Mouse (Mus musculus) common myeloid progenitor, adult 5-6 weeks (primary cell): ENCODE results near the gene Ccdc155. TPM values are rescaled to one million over a fixed set of nuclear protein-coding genes. Genes with fewer than 3 reads are reported as not detected.
"Not testable (repeated sequence)": the region's sequence is repeated elsewhere in the genome, so short reads cannot be mapped to it uniquely, and the experiment has no call there.

Experiments
- ATAC-seq: replicated peaks from 2 replicates; pipeline ENCODE4 v1.8.0; 2016; ENCODE audit warnings: low read depth, mild to moderate bottlenecking, moderate TSS enrichment, inconsistent platforms; ENCODE audit not compliant: poor library complexity, severe bottlenecking
- total RNA-seq: library from RNA; stranded (forward); fragments of 200-1000, 187-1606 nt; gene quantifications from 2 replicates; pipeline ENCODE4 v1.2.3, GENCODE M21; 2017

Ccdc155 gene
- total RNA-seq, 1 experiment from 2014 or later = 0.18 TPM

DNA sequence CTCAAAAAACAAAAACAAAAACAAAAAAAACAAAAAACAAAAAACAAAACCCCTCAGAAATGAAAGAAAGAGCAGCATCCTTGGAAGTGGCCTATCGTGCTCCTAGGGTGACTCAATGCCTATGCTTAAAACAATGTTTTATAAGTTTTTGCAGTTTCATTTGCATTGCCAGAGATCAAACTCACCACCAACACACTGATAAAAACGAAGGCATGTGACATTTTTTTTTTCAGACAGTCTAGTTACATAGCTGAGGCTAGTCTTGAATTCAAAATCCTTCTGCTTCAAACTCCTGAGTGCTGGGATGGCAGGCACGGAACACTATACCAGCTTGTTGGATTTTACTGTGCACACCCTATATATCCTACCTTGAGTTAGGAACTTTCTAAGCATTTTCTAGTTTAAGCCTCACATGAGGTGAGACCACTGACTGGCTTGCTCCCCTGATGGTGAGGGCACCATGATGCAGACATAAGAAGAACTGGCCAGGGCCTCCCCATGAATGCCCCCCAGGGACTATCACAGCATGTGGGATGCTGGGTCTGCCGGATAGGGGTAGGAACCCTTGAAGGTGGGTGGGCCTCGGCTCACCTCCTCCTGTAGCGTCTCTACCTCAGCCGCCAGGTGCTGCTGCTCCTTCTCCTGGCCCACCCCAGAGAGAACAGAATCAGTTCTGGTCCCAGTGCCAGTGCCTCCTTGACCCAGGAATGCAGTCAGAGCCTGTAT, 11.9 kb downstream of the Ccdc155 start:
- no peak for ATAC-seq

DNA sequence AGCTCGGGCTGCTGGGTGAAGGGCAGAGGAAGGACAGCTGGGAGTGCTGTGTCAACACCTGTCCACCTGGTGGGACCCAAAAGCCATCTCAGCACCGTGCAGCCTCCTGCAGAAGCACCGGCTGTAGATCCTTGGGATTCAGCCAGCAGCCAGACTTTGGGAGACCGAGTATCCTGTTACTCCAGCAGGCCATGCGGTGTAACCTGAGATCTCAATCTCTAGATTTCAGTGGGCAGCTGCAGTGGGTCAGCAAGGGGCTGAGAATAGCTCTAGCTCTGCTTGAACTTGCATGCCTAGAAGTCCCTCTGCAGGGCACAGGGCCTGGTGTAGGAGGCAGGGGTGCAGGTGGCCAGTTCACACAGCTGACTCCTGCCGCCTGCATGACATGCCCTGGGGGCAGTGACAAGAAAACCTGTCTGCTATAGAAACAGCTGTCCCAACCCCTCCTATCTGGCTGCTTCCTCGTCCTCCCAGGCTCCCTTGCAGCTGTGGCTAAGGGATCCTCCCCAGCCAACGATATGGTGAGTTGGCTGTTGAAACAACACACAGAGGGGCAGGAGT, 12.8 kb downstream of the Ccdc155 start:
- no peak for ATAC-seq

DNA sequence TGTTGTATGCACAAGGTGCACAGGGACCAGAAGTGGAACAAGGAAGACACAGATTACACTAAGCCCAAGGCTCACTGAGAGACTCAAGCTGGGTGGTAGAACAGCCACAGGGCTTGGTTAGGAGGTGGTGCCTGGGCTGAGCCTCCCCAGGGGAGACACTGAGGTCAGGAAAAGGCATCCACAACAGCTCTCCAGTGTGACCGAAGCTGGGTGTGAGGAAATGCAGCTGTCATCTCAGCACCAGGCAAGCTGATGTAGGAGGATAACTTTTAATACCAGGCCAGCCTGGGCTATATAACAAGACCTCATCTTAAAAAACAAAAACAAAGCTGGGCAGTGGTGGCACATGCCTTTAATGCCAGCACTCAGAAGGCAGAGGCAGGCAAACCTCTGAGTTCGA, 13.5 kb downstream of the Ccdc155 start:
- ATAC-seq = no peak

DNA sequence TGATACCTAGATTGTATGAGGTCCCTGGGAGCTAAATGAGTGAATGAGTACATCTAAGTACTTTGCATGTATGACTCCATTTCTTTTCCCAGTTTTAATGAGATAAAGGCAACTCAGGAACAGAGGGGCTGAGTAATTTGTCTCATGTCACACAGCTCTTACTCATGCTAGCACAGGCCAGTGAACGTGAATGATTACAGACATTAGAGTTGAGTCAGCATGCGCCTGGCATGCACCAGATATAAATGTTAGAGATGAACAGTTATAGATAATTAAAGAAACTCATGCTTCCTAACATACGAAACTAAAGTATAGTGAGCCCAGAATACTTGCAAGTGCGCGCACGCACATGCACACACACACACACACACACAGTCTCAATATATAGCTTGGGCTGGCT, 14.5 kb downstream of the Ccdc155 start:
- ATAC-seq = no peak

DNA sequence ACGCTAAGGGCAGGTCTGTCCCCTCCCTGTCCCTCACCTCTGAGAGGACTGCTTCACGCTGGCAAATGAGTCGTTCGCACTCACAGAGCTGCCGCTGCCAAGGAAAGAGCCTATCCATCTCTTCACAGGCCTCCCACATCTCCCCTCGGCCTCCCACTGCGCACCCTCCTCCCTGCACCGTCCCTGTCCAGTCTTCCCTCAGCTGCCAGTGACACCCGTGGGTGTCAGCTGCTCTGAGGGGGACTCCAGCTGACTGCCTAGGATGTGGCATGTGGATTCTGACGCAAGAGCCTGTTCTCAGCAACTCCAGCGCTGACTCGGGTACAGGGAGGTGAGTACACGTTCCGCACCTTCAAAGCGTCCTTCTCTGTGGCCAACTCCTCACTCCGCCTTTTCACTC, 15.1 kb downstream of the Ccdc155 start:
- ATAC-seq = no peak

DNA sequence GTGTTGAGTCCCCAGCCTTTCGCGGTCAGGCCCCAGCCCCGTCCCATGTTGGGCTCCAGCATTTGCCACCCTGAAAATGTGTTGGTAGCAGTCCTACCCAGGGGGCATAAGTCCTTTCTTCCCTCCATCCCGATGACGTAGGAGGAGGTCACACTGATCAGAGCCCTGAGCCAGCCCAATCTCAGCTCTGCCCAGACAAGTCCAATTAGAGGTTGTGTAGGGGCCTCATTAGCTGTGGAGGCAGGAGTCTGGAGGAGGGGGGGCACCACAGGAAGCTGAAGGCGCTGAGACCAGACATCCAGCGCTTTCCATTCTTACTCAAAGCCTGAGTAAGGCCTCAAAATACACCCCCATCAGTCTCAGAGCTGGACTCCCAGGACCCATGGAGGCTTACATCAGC, 18.8 kb downstream of the Ccdc155 start:
- no peak for ATAC-seq

DNA sequence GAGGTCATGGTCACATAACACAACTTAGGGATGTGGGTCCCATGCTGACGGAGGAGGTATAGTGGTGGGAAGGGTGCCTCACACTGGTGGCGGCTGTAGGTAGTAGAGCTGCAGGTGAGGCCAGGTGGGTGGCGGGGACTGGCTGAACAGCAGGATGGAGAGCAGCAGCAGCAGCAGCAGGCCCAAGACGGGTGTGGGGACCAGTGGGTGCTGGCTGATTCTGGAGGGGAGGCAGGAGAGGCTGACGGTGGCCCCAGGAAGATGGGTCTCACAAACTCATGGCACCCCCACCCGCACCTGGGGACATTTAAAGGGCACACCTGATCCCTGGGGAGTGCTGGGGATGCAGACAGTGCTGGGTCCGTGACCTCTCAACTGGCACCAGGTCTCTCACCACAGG, 21.0 kb downstream of the Ccdc155 start:
- no peak for ATAC-seq

DNA sequence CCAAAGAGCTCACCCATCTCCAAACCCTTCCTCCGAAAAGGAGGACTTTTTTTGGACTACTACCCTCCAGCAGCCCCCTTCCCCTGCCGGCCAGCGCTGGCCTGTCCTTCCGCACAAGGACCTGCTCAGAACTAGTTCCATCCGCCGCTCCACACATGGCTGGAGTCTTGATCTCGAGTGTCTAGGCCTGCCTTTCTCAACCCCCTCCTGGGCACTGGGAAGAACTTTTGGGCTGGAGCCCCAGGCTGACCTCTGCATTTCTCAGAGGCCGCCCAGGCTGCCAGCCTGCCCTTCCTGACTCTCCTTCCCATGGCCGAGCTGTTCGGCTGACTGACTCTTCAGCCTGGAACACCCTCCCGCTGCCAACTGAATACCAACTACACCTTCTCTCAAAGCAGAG, 22.1 kb downstream of the Ccdc155 start:
- ATAC-seq = peak; percentile 23

DNA sequence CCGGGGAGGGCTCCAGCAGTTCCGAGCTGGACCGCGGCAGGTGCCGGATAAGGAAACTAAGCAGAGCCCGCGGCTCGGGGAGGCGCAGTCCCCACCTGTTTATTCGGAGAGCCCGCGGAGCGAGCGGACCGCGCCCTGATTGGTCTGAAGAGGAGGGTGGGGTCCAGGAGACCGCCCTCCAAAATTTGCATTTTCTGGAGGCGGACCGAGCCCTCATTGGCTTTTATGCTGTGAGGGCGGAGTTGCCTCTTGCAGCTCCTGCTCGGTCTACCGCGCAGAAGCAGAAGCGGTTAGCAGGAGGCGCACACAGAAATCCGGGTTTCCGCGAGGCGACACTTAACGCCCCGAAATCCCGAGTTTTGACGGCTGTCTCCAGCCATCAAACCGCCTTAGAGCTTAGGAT, 22.5 kb downstream of the Ccdc155 start:
- peak; percentile 94 for ATAC-seq

DNA sequence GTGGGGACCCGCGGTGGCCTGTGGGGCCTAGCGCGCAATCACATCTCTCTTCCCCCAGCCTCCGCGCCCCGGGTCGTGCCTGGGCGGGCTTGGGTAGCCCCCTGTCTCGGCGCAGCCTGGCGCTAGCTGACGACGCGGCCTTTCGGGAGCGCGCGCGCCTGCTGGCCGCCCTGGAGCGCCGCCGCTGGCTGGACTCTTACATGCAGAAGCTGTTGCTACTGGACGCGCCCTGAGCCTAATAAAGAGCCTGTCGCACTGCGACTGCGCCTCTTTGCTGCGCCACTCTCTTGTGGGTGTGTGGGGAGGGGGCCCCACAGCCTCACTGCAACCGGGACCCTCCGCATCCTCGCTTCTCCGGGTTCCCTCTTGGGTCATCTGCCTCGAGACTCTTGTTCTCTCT, 23.2 kb downstream of the Ccdc155 start:
- ATAC-seq = no peak

DNA sequence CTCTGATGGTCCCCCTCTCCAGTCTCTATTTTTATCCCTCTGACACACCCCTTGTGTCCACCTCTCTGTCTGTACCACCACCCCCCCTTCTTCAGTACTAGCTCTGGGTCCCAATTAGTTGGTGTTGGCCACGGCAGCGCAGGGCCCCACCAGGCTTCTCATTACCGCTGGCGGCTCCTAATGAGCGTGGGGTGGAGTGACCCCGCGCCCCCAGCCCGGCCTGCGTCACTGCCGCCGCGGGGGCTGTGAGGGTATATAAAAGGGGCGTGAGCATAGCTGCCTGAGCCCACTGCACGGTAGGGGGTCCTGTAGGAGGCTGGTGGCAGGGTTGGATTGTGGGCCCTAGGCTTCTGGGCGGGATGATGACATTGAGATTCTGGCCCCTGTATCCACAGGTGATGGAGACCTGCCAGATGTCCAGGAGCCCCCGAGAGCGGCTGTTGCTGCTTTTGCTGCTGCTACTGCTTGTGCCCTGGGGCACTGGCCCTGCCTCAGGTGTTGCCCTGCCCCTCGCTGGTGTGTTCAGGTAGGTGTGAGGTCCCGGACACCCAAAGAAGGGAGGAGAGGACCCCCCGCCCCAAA, 23.7 kb downstream of the Ccdc155 start, which contains the start of gene Pth2:
Gene Pth2, plus strand, starts transcription at position 100 of the 582 bp plus-strand sequence.
- ATAC-seq = no peak

DNA sequence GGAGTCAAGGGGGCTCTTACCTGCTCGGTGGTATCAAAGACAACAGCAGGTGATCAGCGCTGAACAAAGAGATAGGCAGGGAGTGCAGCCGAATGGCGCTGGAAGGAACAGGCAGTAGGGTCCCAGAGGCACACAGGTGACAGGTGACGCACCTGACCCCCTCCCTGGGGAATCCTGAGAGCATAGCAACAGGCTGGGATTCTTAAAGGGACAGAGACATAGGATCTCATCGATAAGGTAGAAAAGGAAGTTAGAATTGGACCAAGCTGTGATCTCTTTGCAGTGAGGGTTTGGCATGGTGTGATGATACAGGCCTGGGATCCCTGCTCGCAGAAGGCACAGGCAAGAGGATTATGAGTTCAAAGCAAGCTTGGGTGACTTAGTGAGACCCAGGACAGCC, 25.2 kb downstream of the Ccdc155 start, which contains the start of gene Gfy:
Gene Gfy, minus strand, starts transcription at position 101 of the 400 bp plus-strand sequence.
- ATAC-seq = no peak

DNA sequence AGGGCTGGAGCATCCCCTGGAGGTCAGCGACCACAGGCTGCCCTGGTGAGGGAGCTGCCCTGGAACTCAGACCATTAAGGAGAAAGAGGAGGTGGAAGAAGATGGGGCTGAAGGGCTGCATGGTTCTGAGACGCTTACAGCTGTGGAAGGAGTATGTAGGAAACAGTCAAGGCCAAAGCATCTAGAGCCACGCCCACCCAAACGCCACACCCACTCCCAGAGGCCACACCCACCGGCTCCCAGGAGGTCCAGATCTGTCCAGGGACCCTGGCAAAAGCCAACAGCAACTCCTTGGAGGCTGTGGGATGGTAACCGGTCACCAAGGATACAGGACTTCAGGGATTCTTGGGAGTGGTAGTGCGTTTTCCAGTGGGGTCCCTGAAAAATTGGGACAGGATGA, 26.1 kb downstream of the Ccdc155 start:
- ATAC-seq = no peak

DNA sequence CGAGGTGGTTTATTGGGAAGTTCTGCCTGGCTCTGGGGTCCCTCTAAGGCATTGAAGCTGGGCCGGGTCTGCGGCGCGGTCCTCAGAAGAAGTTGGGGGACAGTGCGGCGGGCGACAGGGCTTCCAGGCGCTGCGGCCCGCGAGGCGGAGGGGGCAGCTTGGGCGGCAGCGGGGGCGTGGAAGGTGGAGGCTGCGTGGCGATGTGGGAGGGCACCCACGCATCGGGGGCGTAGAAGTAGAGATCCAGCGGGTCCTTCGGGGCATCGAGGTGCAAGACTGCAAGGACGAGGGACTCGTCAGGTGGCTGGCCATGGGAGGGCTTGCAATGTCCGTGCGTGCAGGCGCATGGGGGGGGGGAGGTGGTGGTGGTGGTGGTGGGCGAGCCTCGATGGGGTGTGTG, 28.3 kb downstream of the Ccdc155 start:
- no peak for ATAC-seq

DNA sequence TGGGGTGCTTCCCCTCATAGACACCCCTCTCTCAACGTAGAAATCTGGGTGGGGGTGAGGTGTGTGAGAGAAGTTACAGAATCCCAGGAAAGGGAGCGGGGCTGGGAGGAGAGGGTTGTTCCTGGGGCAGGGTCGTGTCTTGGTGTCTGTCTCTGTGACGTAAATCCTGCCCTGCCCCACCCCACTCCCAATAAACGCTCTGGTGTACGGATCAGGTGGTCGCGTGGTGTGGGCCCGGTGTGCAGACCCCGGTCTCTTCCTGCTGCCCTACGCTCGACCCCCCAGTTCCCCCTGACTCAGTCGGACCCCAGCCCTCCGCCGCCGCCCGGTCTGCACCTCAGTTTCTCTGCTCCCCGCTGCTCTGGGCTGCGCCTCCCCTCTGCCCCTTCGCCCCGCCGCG, 28.8 kb downstream of the Ccdc155 start:
- no peak for ATAC-seq

DNA sequence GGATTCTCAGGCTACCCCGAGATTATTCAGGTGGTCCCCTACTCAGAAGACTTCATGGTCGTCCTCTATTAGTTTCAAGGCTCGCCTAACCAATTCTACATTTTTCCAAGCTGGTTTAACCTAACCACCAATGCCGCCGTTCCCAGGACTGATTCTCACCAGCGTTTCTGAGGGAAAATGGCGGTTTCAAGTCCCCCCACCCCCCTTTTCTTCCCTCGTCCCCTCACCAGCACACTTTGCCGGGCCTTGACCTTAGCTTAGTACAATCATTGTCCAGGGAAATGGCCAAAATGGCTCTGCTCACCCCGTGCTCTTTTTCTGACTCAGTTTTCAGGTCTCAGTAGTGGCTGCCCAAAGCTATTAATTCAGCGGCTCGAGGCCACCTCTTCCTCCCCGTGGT, 29.3 kb downstream of the Ccdc155 start:
- no peak for ATAC-seq

DNA sequence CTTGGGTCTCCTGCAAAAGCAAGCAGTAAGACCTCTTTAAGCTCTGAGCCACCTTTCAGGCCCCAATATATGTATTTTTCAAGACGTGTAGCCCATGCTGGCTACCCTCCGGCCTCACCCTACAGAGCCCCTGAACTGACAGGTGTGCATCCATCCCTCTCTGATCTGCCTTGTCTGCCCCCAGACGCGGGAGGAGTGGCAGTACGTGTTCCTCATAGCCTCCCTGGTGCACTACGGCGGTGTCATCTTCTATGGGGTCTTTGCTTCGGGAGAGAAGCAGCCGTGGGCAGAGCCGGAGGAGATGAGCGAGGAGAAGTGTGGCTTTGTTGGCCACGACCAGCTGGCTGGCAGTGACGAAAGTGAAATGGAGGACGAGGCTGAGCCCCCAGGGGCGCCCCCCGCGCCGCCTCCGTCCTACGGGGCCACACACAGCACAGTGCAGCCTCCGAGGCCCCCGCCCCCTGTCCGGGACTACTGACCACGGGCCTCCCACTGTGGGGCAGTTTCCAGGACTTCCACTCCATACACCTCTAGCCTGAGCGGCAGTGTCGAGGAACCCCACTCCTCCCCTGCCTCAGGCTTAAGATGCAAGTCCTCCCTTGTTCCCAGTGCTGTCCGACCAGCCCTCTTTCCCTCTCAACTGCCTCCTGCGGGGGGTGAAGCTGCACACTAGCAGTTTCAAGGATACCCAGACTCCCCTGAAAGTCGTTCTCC, 30.0 kb downstream of the Ccdc155 start:
- ATAC-seq = peak; percentile 16; the same call in 1 of the 2 replicates

DNA sequence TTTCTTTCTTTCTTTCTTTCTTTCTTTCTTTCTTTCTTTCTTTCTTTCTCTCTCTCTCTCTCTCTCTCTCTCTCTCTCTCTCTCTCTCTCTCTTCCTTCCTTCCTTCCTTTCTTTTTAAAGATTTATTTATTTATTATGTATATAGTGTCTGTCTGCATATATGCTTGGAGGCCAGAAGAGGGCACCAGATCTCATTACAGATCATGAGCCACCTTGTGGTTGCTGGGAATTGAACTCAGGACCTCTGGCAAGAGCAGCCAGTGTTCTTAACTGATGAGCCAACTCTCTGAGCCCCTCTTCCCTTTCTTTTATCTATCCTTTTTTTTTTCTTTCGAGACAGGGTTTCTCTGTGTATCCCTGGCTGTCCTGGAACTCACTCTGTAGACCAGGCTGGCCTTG, 30.9 kb downstream of the Ccdc155 start:
- not testable (repeated sequence) for ATAC-seq

DNA sequence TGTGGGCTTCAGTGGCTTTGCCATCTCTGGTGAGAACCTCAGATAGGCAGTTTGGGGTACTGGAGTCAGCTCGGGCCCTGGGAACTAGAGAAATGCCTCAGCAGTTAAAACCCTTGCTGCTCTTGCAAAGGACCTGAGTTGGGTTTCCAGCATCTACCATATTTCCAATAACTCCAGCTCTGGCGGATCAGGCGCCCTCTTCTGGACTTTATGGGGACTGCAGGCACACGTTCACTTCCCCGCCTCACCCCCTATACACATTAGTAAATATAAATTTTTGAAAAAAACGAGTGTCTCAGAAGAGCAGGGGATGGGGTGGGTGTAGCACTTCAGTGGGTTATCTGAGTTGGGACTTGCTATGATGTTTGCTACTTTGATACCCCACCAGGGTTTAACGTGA, 31.7 kb downstream of the Ccdc155 start:
- ATAC-seq = no peak

DNA sequence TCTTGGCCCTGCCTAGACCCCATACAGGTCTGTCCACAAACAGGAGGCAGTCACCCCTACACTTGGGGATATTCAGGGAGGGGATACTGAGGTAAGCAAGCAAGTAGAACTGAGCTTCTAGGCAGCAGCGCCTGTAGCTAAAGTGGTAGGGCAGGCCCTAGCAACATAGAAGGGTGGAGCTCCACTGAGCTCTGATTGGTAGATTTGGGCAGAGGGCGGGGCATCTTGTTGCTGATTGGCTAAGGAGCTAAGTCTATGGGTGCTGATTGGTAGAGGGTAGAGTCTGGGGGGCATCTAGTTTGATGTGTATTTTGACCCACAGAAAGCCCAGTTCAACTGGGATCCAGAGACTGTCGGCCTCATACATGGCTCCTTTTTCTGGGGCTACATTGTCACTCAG, 35.2 kb downstream of the Ccdc155 start:
- peak; percentile 31; the same call in 1 of the 2 replicates for ATAC-seq

DNA sequence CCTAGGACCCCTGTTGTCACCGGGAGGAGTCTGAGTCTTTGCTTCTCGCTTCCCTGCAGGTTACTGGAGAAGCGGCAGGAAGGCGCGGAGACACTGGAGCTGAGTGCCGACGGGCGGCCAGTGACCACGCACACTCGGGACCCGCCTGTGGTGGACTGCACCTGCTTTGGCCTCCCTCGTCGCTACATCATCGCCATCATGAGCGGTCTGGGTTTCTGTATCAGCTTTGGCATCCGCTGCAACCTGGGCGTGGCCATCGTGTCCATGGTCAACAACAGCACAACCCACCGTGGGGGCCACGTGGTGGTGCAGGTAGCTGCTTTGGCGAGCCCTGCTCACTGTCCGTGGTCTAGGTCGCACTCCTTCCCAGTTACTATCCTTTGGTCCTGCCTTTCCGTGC, 36.0 kb downstream of the Ccdc155 start:
- no peak for ATAC-seq
